Mouse (Mus musculus) testis, postnatal 10 days (tissue): ENCODE data around the gene Flcn.

Source experiments
- DNase-seq: peaks from one replicate; pipeline ENCODE4 v3.0.0; 2021; ENCODE audit warnings: low spot score

Gene Flcn

DNA sequence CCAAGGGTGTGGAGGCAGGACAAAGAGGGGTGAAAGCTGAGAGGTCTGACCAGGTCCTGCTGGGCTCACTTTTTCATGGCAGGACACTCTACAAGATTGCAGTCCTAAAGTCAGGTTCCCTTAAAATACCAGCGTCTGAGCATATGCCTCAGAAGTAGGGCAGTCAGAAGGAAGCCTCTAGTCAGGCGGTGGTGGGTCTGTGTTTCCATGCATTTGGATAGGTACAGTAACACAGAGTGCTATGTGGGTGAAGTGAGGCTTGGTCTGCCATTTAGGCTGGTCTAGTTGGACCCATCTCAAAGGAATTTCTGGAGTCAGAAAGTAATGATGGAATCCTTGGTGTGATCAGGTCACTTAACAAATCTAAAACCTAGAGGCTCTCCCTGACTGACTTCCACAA, 40.5 kb downstream of the Flcn start:
- no peak for DNase-seq

DNA sequence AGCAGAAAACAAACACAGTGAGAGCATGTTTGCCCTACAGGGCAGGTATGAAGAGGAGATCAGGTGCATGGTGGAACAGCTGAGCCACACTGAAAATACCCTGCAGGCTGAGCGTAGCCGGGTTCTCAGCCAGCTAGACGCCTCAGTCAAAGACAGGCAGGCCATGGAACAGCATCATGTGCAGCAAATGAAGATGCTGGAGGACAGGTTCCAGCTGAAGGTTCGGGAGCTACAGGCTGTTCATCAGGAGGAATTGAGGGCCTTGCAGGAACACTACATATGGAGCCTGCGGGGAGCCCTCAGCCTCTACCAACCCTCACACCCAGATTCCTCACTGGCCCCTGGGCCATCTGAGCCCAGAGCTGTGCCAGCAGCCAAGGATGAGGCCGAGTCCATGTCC, 49.0 kb downstream of the Flcn start:
- no peak for DNase-seq

DNA sequence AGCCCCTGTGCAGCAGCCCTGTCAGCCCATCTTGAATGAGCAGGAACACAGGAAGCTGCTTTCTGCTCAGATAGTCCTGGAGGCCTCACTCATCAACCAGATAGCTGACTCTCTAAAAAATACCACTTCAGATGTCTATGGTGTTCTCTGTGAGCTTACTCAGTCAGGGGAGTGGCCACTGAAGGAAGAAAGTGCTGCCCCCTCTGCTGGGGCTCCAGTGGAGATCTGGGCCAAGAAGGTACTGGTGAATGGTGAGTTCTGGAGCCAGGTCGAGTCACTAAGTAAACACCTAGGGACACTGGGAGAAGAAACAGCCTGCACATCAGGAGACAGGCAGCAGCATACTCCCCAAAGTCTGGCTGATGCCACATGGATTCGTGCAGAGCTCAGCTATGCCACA, 50.2 kb downstream of the Flcn start:
- DNase-seq, result no peak

DNA sequence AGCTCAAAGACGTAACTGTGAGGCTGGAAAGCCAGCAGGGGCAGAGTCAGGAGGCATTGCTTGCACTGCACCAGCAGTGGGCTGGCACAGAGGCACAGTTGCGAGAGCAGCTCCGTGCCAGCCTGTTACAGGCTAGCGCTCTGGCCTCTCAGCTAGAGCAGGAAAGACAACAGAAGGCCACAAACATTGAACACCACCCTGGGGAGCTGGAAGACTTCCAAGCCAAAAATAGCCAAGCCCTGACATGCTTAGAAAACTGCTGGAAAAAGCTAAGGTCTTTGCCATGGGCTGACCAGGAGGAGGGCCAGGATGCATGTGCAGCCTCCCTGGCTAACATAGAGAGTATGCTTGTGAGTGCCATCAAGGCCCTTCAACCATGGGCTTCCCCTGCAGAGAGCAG, 50.6 kb downstream of the Flcn start:
- no peak for DNase-seq

DNA sequence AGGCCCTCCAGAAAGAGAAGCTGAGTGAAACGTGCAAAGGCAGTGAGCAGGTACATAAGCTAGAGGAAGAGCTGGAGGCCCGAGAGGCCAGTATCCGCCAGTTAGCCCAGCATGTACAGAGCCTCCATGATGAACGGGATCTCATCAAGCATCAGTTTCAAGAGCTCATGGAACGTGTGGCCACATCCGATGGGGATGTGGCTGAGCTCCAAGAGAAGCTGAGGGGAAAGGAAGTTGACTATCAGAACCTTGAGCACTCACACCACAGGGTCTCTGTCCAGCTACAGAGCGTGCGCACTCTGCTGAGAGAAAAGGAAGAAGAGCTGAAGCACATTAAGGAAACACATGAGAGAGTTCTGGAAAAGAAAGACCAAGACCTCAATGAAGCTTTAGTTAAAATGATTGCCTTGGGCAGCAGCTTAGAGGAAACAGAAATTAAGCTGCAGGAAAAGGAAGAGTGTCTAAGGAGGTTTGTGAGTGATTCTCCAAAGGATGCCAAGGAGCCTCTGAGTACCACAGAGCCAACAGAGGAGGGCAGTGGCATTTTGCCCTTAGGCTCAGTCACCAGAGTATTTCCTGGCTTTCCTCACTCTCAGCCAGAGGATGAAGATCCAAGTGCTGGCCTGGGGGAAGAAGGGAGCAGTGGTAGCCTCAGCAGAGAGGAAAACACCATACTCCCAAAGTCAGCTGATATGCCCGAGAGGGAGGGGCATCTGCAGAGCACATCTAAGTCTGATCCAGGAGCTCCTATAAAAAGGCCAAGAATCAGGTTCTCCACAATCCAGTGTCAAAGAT, 51.4 kb downstream of the Flcn start:
- no peak for DNase-seq

DNA sequence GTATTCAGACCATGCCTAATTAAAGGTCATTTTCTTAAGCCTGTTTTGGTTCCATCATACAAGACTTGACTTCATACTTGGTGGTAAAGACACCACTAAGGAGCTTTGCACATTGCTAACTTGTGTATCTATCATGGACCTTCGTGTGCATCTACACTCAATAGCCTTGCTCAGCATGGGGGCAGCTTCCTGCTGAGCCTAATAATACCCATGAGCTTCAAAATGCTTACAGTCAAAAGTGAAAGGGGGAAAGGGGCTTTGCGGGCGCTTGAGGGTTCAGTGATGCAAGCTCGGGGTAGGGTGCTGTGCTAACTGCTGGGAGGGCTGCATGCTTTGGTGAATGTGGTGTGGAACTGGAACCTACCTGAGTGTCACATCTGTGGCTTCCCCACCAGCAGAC, 53.5 kb downstream of the Flcn start:
- no peak for DNase-seq

DNA sequence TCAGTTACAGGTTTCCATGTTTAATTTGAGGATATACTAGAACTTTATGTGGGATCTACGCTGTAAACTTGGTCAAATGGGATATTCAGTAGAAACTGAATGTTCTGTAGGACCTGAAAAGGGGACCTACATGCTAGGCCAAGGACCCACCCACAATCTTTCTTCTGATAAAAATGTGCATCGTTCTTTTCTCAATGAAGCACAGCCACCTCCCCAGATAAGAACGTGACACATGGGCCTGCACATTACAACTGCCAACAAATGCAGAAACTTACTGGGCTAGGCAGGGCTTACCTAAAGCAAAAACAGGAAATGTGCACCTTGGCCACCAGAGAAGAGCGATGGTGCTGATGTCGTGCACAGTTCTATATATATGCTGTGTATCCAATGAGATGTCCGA, 55.3 kb downstream of the Flcn start:
- DNase-seq, result no peak

DNA sequence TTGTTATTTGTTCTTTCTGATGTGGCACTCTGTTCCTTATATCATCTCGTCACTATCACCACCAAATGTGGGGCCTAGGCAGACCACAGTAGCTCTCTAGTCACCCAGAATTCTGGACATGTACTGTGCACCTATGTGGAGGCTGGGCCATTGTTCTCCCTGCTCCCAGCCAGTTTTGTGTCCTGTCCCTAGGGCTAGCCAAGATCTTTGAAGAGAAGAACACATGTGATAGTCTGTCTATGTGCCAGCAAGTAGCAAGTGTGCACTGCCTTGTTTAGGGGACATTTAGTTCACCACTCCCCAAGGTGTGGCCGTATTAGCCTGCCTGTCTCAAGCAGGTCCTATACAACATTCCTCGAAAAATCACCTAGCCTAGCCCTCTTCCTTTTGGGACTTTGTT, 60.8 kb downstream of the Flcn start:
- no peak for DNase-seq

DNA sequence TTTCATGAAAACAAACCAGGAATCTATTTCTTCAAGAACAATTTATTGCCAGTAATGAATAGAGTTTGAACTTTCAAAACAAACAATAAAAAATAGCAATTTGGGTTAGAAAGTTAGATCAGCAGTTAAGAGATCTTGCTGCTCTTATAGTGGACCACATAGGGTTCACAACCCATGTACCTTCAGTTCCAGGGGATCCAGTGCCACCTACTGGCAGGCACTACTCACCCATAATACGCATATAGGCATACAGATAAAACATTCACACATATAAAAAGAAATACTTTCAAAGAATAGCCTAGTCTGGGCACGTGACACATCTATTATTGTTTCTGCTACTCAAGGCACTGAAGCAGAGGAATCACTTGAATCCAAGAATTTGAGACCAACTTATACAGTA, 63.2 kb downstream of the Flcn start:
- DNase-seq, result peak; percentile 76

DNA sequence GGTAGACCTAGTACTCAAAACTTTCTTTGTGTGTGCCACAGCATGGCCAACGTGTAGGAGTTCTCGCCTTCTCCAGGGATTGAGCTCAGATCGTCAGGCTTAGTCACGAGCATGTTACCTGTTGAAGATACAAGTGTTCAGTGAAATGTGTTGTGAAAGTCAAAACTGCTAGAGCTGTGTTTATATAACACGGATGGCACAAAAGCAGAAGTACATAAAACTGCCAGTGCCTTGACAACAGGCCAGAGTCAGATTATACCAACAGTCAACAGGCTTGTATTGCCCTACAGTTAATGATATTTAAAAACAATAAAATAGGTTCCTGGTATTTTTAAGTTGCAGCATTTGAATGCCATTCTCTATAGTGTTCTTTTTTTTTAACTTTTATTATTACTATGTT, 64.0 kb downstream of the Flcn start:
- no peak for DNase-seq

DNA sequence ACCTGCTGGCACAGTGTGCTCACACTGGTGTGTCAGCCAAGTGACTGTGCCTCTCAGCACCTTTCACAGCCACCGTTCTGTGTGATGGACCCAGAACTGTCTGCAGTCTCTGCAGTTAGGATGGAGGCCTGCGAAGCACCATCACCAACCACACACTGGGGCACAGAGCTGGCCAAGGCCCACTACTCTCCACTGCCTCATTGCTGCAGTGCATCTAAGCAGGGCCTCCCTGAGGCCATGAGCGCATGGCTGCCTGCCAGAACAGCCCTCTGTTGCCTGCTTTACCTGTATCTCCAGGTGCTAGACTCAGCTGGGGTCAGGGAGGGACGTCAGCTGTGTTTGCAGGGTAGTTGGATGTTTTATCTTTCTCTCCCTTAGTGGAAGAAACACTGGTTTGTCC, 65.4 kb downstream of the Flcn start:
- DNase-seq, result no peak

DNA sequence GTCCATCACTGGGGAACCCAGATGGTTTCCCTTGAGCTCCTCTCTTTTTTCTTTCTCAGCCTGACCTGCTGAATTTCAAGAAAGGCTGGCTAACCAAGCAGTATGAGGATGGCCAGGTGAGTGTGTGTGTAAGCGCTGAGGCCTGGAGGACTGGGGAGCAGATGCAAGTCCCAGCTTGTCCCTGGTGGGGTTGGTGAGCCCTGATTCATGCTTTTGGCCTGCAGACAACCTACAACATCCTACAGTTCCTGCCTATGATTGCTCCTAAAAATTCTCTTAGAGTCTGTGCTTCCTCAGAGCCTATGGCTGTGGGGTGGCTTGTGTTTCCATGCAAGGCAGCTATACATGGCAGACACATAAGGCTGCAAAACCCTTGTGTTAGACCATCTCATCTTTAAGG, 66.1 kb downstream of the Flcn start:
- no peak for DNase-seq

DNA sequence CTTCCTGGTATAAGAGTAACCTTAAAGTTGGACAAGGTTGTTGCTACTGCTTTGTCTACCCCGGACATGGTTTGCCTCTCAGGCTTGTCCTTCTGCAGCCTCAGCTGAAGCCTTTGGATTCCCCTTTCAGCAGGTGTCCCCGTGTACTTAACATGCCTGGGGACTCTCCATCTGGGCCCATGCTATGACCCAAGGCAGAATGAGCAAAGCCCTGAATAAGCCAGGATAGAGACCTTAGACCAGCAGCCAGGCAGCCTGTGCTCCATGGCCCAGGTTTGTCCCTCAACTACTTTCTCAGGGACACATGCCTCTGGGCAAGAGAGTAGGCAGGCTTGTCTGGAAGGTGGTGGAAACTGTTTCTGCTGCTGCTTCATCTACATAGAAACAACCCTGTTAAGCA, 66.5 kb downstream of the Flcn start:
- no peak for DNase-seq

DNA sequence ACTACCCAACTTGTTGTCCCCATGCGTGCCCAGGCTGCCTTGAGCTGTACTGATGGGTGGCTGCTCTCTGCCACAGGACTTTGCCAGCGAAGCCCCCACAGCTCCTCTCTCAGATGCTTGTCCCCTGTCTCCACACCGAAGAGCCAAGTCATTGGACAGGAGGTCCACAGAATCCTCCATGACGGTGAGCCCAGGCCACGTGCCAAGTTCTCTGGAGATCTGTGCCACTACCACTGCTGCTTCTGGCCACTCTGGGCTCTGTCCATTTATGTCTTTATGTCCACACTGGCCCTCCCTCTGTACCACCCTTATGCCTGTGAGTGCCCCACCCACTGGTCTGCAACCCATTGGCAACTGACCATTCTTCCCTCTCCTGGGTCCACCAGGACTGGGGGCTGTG, 67.9 kb downstream of the Flcn start:
- DNase-seq, result no peak
